Mouse (Mus musculus): ENCODE data around the gene Gfra1.

- TF ChIP-seq ZNF384 (IDR thresholded peaks at IDR 0.05; ENCODE audit: low read depth, low read length) (no peak), CHD2 (IDR thresholded peaks at IDR 0.05; ENCODE audit: low read depth, low read length) (no peak), MAFK (IDR thresholded peaks at IDR 0.05; ENCODE audit: insufficient read depth, low read depth, low read length) (no peak), ZC3H11A (IDR thresholded peaks at IDR 0.05; ENCODE audit: borderline replicate concordance, low read depth, low read length) (no peak)
Measured at GRCm38 (mm10) chr19:58335585-58336530, 119.9 kb downstream of the Gfra1 start.
